Mouse (Mus musculus): ENCODE data around the gene Hnrnpk. TPM values are rescaled to one million over a fixed set of nuclear protein-coding genes. Genes with fewer than 3 reads are reported as not detected.

The Hnrnpk gene
- polyA plus RNA-seq, 1 experiment from 2014 or later, result 1,515 TPM

- no peak overlapping the region for H3K27ac ChIP-seq (ENCODE audit: low read depth, low read length)
- 68% methylated on average over 8 of the region's 8 CpGs for WGBS
Observed at GRCm38 (mm10) chr13:58364353-58365175, 38.6 kb downstream of the Hnrnpk start.

GRCm38 (mm10) chr13:58359304-58359653 lies 43.9 kb downstream of the Hnrnpk start:
- H3K4me3 ChIP-seq (ENCODE audit: low read depth, low read length), result peak overlapping the region; percentile 74
- no peaks in the 10 kb centered on the region for H3K4me1 ChIP-seq (replicated peaks; ENCODE audit: control insufficient read depth, insufficient read depth, low read length)
- DNase-seq (ENCODE audit: low spot score), result no peak
- H3K36me3 ChIP-seq (ENCODE audit: control insufficient read depth, insufficient read depth, low read length), result no peaks in the 10 kb centered on the region
- no peak overlapping the region; the same call in 1 of the 2 replicates for H3K27ac ChIP-seq (ENCODE audit: low read depth, low read length)
- no peak overlapping the region for H3K9ac ChIP-seq (ENCODE audit: low read depth, low read length)
- 10% methylated on average over 7 of the region's 7 CpGs for WGBS
- ATAC-seq (replicated peaks; ENCODE audit: low FRiP score), result peak; percentile 60; the same call in 1 of the 2 replicates
- 0 out of 2 replicates have a peak, but pooled peaks cover 2% of the 10 kb centered on the region for H3K9me3 ChIP-seq (ENCODE audit: control insufficient read depth, low read length)
- H3K27me3 ChIP-seq (replicated peaks; ENCODE audit: control insufficient read depth, insufficient read depth, low read length), result 0 out of 2 replicates have a peak, but pooled peaks cover 3% of the 10 kb centered on the region
- H3K4me2 ChIP-seq, result peak overlapping the region; percentile 99

More at GRCm38 (mm10) chr13:58364353-58365175, 38.6 kb downstream of the Hnrnpk start:
- Histone ChIP-seq H3K9ac (ENCODE audit: low read depth, low read length) (no peak overlapping the region), H3K4me3 (ENCODE audit: low read depth, low read length) (no peak overlapping the region), H3K27me3 (replicated peaks; ENCODE audit: control insufficient read depth, insufficient read depth, low read length) (no peaks in the 10 kb centered on the region), H3K4me2 (no peak overlapping the region), H3K9me3 (ENCODE audit: control insufficient read depth, low read length) (0 out of 2 replicates have a peak, but pooled peaks cover 2% of the 10 kb centered on the region), H3K4me1 (replicated peaks; ENCODE audit: control insufficient read depth, insufficient read depth, low read length) (0 out of 2 replicates have a peak, but pooled peaks cover 2% of the 10 kb centered on the region), H3K36me3 (ENCODE audit: control insufficient read depth, insufficient read depth, low read length) (no peaks in the 10 kb centered on the region)
- ATAC-seq (replicated peaks; ENCODE audit: low FRiP score), result no peak
- DNase-seq (ENCODE audit: low spot score), result peak; percentile 28

- Histone ChIP-seq H3K4me3 (ENCODE audit: low read depth, low read length) (peak within 1 kb of the TSS; percentile 74), H3K36me3 (ENCODE audit: control insufficient read depth, insufficient read depth, low read length) (no peaks in the 10 kb centered on the region), H3K9ac (ENCODE audit: low read depth, low read length) (peak within 1 kb of the TSS; percentile 64), H3K4me1 (replicated peaks; ENCODE audit: control insufficient read depth, insufficient read depth, low read length) (no peaks in the 10 kb centered on the region), H3K4me2 (peak within 1 kb of the TSS; percentile 99), H3K27ac (ENCODE audit: low read depth, low read length) (no peak within 1 kb of the TSS; the same call in 1 of the 2 replicates), H3K9me3 (ENCODE audit: control insufficient read depth, low read length) (0 out of 2 replicates have a peak, but pooled peaks cover 2% of the 10 kb centered on the region), H3K27me3 (replicated peaks; ENCODE audit: control insufficient read depth, insufficient read depth, low read length) (0 out of 2 replicates have a peak, but pooled peaks cover 3% of the 10 kb centered on the region)
- ATAC-seq (replicated peaks; ENCODE audit: low FRiP score) (peak; percentile 100), DNase-seq (ENCODE audit: low spot score) (peak; percentile 91)
- under 1% methylated on average over 75 of the region's 85 CpGs for WGBS
Observed at GRCm38 (mm10) chr13:58358629-58359303, 44.4 kb downstream of the Hnrnpk start, which contains the start of gene Kif27. Gene Kif27 (minus strand): TSS chr13:58359122.

GRCm38 (mm10) chr13:58352996-58353395 lies 50.1 kb downstream of the Hnrnpk start:
- Histone ChIP-seq H3K36me3 (ENCODE audit: control insufficient read depth, insufficient read depth, low read length) (no peaks in the 10 kb centered on the region), H3K27me3 (replicated peaks; ENCODE audit: control insufficient read depth, insufficient read depth, low read length) (peaks cover 3% of the 10 kb centered on the region; the same call in 1 of the 2 replicates), H3K9ac (ENCODE audit: low read depth, low read length) (no peak overlapping the region), H3K4me2 (no peak overlapping the region), H3K9me3 (ENCODE audit: control insufficient read depth, low read length) (no peaks in the 10 kb centered on the region), H3K27ac (ENCODE audit: low read depth, low read length) (no peak overlapping the region), H3K4me1 (replicated peaks; ENCODE audit: control insufficient read depth, insufficient read depth, low read length) (no peaks in the 10 kb centered on the region), H3K4me3 (ENCODE audit: low read depth, low read length) (no peak overlapping the region)
- DNase-seq (ENCODE audit: low spot score), result no peak
- no peak for ATAC-seq (replicated peaks; ENCODE audit: low FRiP score)

DNA sequence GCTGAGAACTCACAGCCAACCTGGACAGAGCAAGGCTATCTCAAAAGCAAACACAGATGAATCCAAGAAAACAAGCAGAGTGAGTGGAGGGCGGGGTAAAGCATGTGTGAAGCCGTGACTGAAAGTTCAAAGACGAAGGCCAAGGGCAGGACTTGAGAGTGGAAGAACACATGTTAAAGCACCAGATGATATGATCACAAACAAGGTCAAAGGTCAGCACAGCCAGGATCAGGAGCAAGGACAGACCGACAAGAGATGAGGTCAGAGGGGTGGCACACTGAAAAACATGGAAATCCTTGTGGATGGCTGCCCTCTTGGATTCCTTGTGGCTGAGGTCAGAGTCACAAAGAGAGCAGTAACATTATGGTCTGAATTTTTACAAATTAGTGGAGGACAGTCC lies 52.5 kb downstream of the Hnrnpk start:
- Histone ChIP-seq H3K4me2 (no peak overlapping the region), H3K4me3 (ENCODE audit: low read depth, low read length) (no peak overlapping the region), H3K27ac (ENCODE audit: low read depth, low read length) (no peak overlapping the region), H3K36me3 (ENCODE audit: control insufficient read depth, insufficient read depth, low read length) (no peaks in the 10 kb centered on the region), H3K9me3 (ENCODE audit: control insufficient read depth, low read length) (no peaks in the 10 kb centered on the region), H3K27me3 (replicated peaks; ENCODE audit: control insufficient read depth, insufficient read depth, low read length) (no peaks in the 10 kb centered on the region; the same call in 1 of the 2 replicates), H3K4me1 (replicated peaks; ENCODE audit: control insufficient read depth, insufficient read depth, low read length) (no peaks in the 10 kb centered on the region), H3K9ac (ENCODE audit: low read depth, low read length) (no peak overlapping the region)
- no peak for DNase-seq (ENCODE audit: low spot score)
- WGBS, result 66% methylated on average over 4 of the region's 4 CpGs
- no peak for ATAC-seq (replicated peaks; ENCODE audit: low FRiP score)

GRCm38 (mm10) chr13:58344505-58344904 lies 58.6 kb downstream of the Hnrnpk start:
- no peaks in the 10 kb centered on the region for H3K4me1 ChIP-seq (replicated peaks; ENCODE audit: control insufficient read depth, insufficient read depth, low read length)
- H3K36me3 ChIP-seq (ENCODE audit: control insufficient read depth, insufficient read depth, low read length), result no peaks in the 10 kb centered on the region
- H3K9me3 ChIP-seq (ENCODE audit: control insufficient read depth, low read length), result no peaks in the 10 kb centered on the region
- 85% methylated on average over 9 of the region's 9 CpGs for WGBS
- H3K4me3 ChIP-seq (ENCODE audit: low read depth, low read length), result no peak overlapping the region
- no peak overlapping the region for H3K27ac ChIP-seq (ENCODE audit: low read depth, low read length)
- H3K27me3 ChIP-seq (replicated peaks; ENCODE audit: control insufficient read depth, insufficient read depth, low read length), result no peaks in the 10 kb centered on the region
- DNase-seq (ENCODE audit: low spot score) (no peak), ATAC-seq (replicated peaks; ENCODE audit: low FRiP score) (no peak)
- H3K9ac ChIP-seq (ENCODE audit: low read depth, low read length), result no peak overlapping the region
- no peak overlapping the region for H3K4me2 ChIP-seq

MicroRNA genes within 50 kb of the gene (microRNA counts, 519-probe panel; counts per million panel counts)
- microRNA mmu-miR-7a, result 2,944 counts per million, percentile 11 among the panel's probes with 10 or more counts

Small RNA genes within 50 kb of the gene (microRNA-seq; reads per million reads assigned to microRNA genes)
- 441 reads per million, percentile 65 among the genes with 10 or more reads in this experiment for gene Mir7-1 (ENCODE audit: borderline number of aligned reads)

Other genes with a start within 250 kb of the Hnrnpk start
- 37.9 and 38.0 TPM in 2 replicates for gene Idnk, start 245.7 kb downstream of the Hnrnpk start, polyA plus RNA-seq (2014; fragmentation: Nextera tagmentation; extraction: Ambion mirVana)
- gene Ubqln1, start 187.7 kb downstream of the Hnrnpk start, polyA plus RNA-seq (2014; fragmentation: Nextera tagmentation; extraction: Ambion mirVana), result 95.5 and 103 TPM in 2 replicates
- gene Gkap1, start 127.6 kb downstream of the Hnrnpk start, polyA plus RNA-seq (2014; fragmentation: Nextera tagmentation; extraction: Ambion mirVana), result 12.8 and 14.3 TPM in 2 replicates
- gene Kif27, start 44.2 kb downstream of the Hnrnpk start, polyA plus RNA-seq (2014; fragmentation: Nextera tagmentation; extraction: Ambion mirVana), result 0.11 and 0.40 TPM in 2 replicates
- gene 2210016F16Rik, start 18.1 kb downstream of the Hnrnpk start, polyA plus RNA-seq (2014; fragmentation: Nextera tagmentation; extraction: Ambion mirVana), result 39.3 and 39.6 TPM in 2 replicates
- gene Rmi1, start 1.1 kb downstream of the Hnrnpk start, polyA plus RNA-seq (2014; fragmentation: Nextera tagmentation; extraction: Ambion mirVana), result 32.6 and 32.9 TPM in 2 replicates
- gene Slc28a3, start 207.5 kb upstream of the Hnrnpk start, polyA plus RNA-seq (2014; fragmentation: Nextera tagmentation; extraction: Ambion mirVana), result 0.08 TPM in 1 of 2 replicates, not detected in the other

All from liver, embryonic 11.5 days (tissue).